11 mouse cellular contexts compared by ENCODE assay signal in genomic region chr2:25970426-25970825, GRCm38 (mm10). TPM values are rescaled to one million over a fixed set of nuclear protein-coding genes. Genes with fewer than 3 reads are reported as not detected.
DNase-seq lines count a peak whose midpoint lies in the region; ATAC-seq lines count a peak whose summit lies in the region.
"Had no signal": no experiment of that assay in that cellular context is flagged by ENCODE, and none has a peak within 500 bp of the region (broad histone marks: within the 10 kb centered on the region; RNA-seq: fewer than 3 reads in every experiment).

No protein-coding gene starts in this region.

- peak; percentile 68 for DNase-seq in gastrocnemius, adult 18-20 months (ENCODE audit: low spot score)
- no peak for DNase-seq in gastrocnemius, postnatal 4 days (ENCODE audit: low spot score in 2 of 2)
- DNase-seq in lung, postnatal 10 days: peak; percentile 40
- no peak for DNase-seq in lung, postnatal 4 days
- DNase-seq in layer of hippocampus, postnatal 10 days (ENCODE audit: low spot score in 2 of 2): peak; percentile 30 to 35

- 85% methylated on average over 2 of the region's 2 CpGs for WGBS in forebrain, embryonic 15.5 days
- 79% methylated on average over 2 of the region's 2 CpGs for WGBS in kidney, embryonic 15.5 days

- peaks cover 15% of the 10 kb centered on the region for H3K4me1 ChIP-seq in forebrain, embryonic 15.5 days
- 0 out of 2 replicates have a peak, but pooled peaks cover 7% of the 10 kb centered on the region for H3K4me1 ChIP-seq in kidney, embryonic 15.5 days

- no peaks in the 10 kb centered on the region for H3K9me3 ChIP-seq in forebrain, embryonic 15.5 days
- H3K9me3 ChIP-seq in kidney, embryonic 15.5 days (replicated peaks): no peaks in the 10 kb centered on the region
- H3K9me3 ChIP-seq: embryonic facial prominence, embryonic 13.5 days had no signal

- H3K4me2 ChIP-seq in forebrain, embryonic 15.5 days (replicated peaks): no peak overlapping the region
- H3K4me2 ChIP-seq in kidney, embryonic 15.5 days: no peak overlapping the region
- H3K4me2 ChIP-seq: embryonic facial prominence, embryonic 13.5 days; hindbrain, embryonic 14.5 days had no signal

- no peaks in the 10 kb centered on the region for H3K27me3 ChIP-seq in forebrain, embryonic 15.5 days
- no peaks in the 10 kb centered on the region for H3K27me3 ChIP-seq in kidney, embryonic 15.5 days
- H3K27me3 ChIP-seq: embryonic facial prominence, embryonic 13.5 days had no signal

- peaks cover 14% of the 10 kb centered on the region for H3K36me3 ChIP-seq in forebrain, embryonic 15.5 days
- H3K36me3 ChIP-seq in kidney, embryonic 15.5 days: peaks cover 38% of the 10 kb centered on the region

- no peak overlapping the region for H3K4me3 ChIP-seq in forebrain, embryonic 15.5 days
- no peak overlapping the region for H3K4me3 ChIP-seq in kidney, embryonic 15.5 days (replicated peaks)
- H3K4me3 ChIP-seq: embryonic facial prominence, embryonic 13.5 days had no signal

- H3K27ac ChIP-seq in forebrain, embryonic 15.5 days (replicated peaks): no peak overlapping the region
- H3K27ac ChIP-seq in kidney, embryonic 15.5 days: no peak overlapping the region
- H3K27ac ChIP-seq: embryonic facial prominence, embryonic 13.5 days; hindbrain, embryonic 14.5 days had no signal

- peak; percentile 47; the same call in 1 of the 2 replicates for ATAC-seq in common myeloid progenitor, adult 5-6 weeks (replicated peaks; ENCODE audit: low read depth, poor library complexity, severe bottlenecking)
- ATAC-seq in forebrain, embryonic 15.5 days (replicated peaks): no peak
- no peak for ATAC-seq in kidney, embryonic 15.5 days (replicated peaks; ENCODE audit: low FRiP score)
- ATAC-seq: activated CD4-positive, CD25-positive, alpha-beta regulatory T cell, adult 4 months had no signal

- no peak overlapping the region for H3K9ac ChIP-seq in forebrain, embryonic 15.5 days (replicated peaks)
- no peak overlapping the region for H3K9ac ChIP-seq in kidney, embryonic 15.5 days
- H3K9ac ChIP-seq: embryonic facial prominence, embryonic 13.5 days; hindbrain, embryonic 14.5 days had no signal

RNA-seq across cellular contexts. Expression of gene Camsap1, which starts 12.7 kb away (rescaled TPM):
- total RNA-seq in gastrocnemius, adult 18-20 months (2021): 10 to 100 TPM; 41.6 to 52.5 TPM
- total RNA-seq in gastrocnemius, postnatal 4 days (2021): 10 to 100 TPM; 34.2 to 45.1 TPM
- total RNA-seq in common myeloid progenitor, adult 5-6 weeks (2017): 46.6 and 58.5 TPM in 2 replicates
- 100 to 1,000 TPM; 121 to 140 TPM for total RNA-seq in layer of hippocampus, postnatal 10 days (2021)
- polyA plus RNA-seq in forebrain, embryonic 15.5 days (2015; fragmentation: Nextera tagmentation; extraction: Ambion mirVana): 69.5 and 75.9 TPM in 2 replicates
- 18.6 and 18.9 TPM in 2 replicates for polyA plus RNA-seq in kidney, embryonic 15.5 days (2015; fragmentation: Nextera tagmentation; extraction: Ambion mirVana)

RNA-seq across cellular contexts. Expression of gene Ubac1, which starts 51.1 kb away (rescaled TPM):
- total RNA-seq in gastrocnemius, adult 18-20 months (2021): 100 to 1,000 TPM; 210 to 235 TPM
- 100 to 1,000 TPM; 186 to 187 TPM for total RNA-seq in gastrocnemius, postnatal 4 days (2021)
- total RNA-seq in common myeloid progenitor, adult 5-6 weeks (2017): 69.9 and 79.7 TPM in 2 replicates
- total RNA-seq in layer of hippocampus, postnatal 10 days (2021): 10 to 100 TPM; 70.1 to 70.8 TPM
- 113 and 119 TPM in 2 replicates for polyA plus RNA-seq in forebrain, embryonic 15.5 days (2015; fragmentation: Nextera tagmentation; extraction: Ambion mirVana)
- 89.8 and 94.5 TPM in 2 replicates for polyA plus RNA-seq in kidney, embryonic 15.5 days (2015; fragmentation: Nextera tagmentation; extraction: Ambion mirVana)

Comparison
In these comparisons a context has a peak if more than half of its experiments do, and no peak if none do; other contexts are left out.
1. DNase-seq: peak in gastrocnemius, adult 18-20 months (single experiment), lung, postnatal 10 days (single experiment) and layer of hippocampus, postnatal 10 days (2 of 2); none in gastrocnemius, postnatal 4 days (0 of 2) and lung, postnatal 4 days (0 of 2).